Mouse (Mus musculus) G1E (cell line): ENCODE measurements around the gene Myh8. TPM values are rescaled to one million over a fixed set of nuclear protein-coding genes. Genes with fewer than 3 reads are reported as not detected.

Source experiments
- ATAC-seq: 2 replicates; pipeline ENCODE4 v1.8.0; 2016; ENCODE audit warnings: mild to moderate bottlenecking; ENCODE audit not compliant: insufficient number of reproducible peaks, poor library complexity, low FRiP score, severe bottlenecking; ENCODE audit errors: extremely low read depth
- DNase-seq: peaks from one replicate; pipeline ENCODE4 v3.0.0; 2012; ENCODE audit warnings: low spot score
- H3K27me3 ChIP-seq: 2 replicates; pipeline ENCODE4 v1.6.1; 2012; ENCODE audit warnings: mild to moderate bottlenecking, low read length, inconsistent platforms; ENCODE audit not compliant: insufficient read depth
- H3K36me3 ChIP-seq: replicated peaks from 2 replicates; pipeline ENCODE3; 2012; ENCODE audit warnings: mild to moderate bottlenecking, inconsistent platforms
- H3K4me1 ChIP-seq: 2 replicates; pipeline ENCODE4 v1.6.1; 2012; ENCODE audit warnings: low read depth, low read length, inconsistent platforms, mixed read lengths; ENCODE audit not compliant: insufficient read depth
- H3K4me3 ChIP-seq: 2 replicates; pipeline ENCODE4 v1.5.1; 2012; ENCODE audit warnings: low read depth, mild to moderate bottlenecking, inconsistent platforms, low read length, moderate library complexity, mixed read lengths
- H3K9me3 ChIP-seq: replicated peaks from 2 replicates; pipeline ENCODE4 v1.6.1; 2012; ENCODE audit warnings: inconsistent platforms
- CTCF ChIP-seq: IDR thresholded peaks from 2 replicates; pipeline ENCODE4 v1.5.1; 2012; ENCODE audit warnings: low read depth, low read length, inconsistent platforms, mixed read lengths
- GATA1 ChIP-seq: IDR thresholded peaks from 2 replicates; pipeline ENCODE4 v1.6.1; 2012; ENCODE audit warnings: borderline replicate concordance, low read length, inconsistent platforms, mixed read lengths
- GATA2 ChIP-seq: IDR thresholded peaks from 2 replicates; pipeline ENCODE4 v1.6.1; 2012; ENCODE audit warnings: low read depth, low read length, inconsistent platforms, borderline replicate concordance
- POLR2AphosphoS5 ChIP-seq: IDR thresholded peaks from 2 replicates; pipeline ENCODE4 v1.6.1; 2012; ENCODE audit warnings: low read depth, low read length, inconsistent platforms; ENCODE audit not compliant: insufficient replicate concordance
- TAL1 ChIP-seq: conservative IDR thresholded peaks from 2 replicates; pipeline ENCODE4 v1.6.1; 2012; ENCODE audit warnings: low read depth, low read length, inconsistent platforms, mixed read lengths
- polyA plus RNA-seq: library from polyadenylated mRNA; stranded (reverse); fragments of >175 nt; gene quantifications from 2 replicates; pipeline ENCODE4 v1.2.3, GENCODE M21; 2012
- total RNA-seq, 2 experiments: library from RNA; stranded (forward) in 1 of 2; stranded (reverse) in 1 of 2; fragments of 200-1000 nt in 1 of 2; fragments of >200 nt in 1 of 2; fragmentation: Nextera tagmentation in 1 of 2; gene quantifications; 2 replicates each; pipeline ENCODE4 v1.2.3; 2014 to 2017

The Myh8 gene
- total and polyA plus RNA-seq, 3 experiments = 0.22 TPM; not detected in 2

- H3K4me3 ChIP-seq = no peak within 1 kb of the TSS
- no peaks in the 10 kb centered on the region for H3K27me3 ChIP-seq
- no peak for ATAC-seq
- TF ChIP-seq TAL1 (no peak), POLR2AphosphoS5 (no peak), CTCF (no peak), GATA2 (no peak), GATA1 (no peak)
- no peaks in the 10 kb centered on the region for H3K36me3 ChIP-seq
- H3K9me3 ChIP-seq = peaks cover 41% of the 10 kb centered on the region
- H3K4me1 ChIP-seq = no peaks in the 10 kb centered on the region
- DNase-seq = no peak
These were observed 39.3 kb upstream of the Myh8 start, which contains the start of gene Myh4 for GRCm38 (mm10) chr11:67237481-67238079. Gene Myh4, plus strand, starts transcription at chr11:67238029.

DNA sequence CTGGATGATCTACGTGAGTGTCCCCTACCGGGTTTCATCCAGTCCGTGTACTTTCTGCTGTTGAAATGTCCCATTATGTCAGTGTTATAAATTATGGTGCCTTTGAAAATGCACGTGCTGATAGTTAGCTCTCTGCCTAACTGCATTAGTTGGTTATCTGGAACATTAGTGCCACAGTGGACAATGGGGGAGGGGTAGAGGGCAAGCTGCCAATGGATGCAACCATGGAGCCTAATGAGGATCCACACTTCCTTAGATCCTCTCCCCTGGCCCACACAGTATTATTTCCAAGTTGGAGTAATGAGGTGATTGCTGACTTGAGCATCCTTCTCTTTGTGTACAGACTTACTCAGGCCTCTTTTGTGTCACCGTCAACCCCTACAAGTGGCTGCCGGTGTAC lies 35.9 kb upstream of the Myh8 start:
- Histone ChIP-seq H3K27me3 (no peaks in the 10 kb centered on the region), H3K4me3 (no peak overlapping the region), H3K9me3 (peaks cover 52% of the 10 kb centered on the region), H3K4me1 (no peaks in the 10 kb centered on the region), H3K36me3 (no peaks in the 10 kb centered on the region)
- ATAC-seq (no peak), DNase-seq (no peak)
- no peak for TF ChIP-seq TAL1
- TF ChIP-seq CTCF = no peak
- TF ChIP-seq GATA1 = no peak
- no peak for TF ChIP-seq POLR2AphosphoS5
- no peak for TF ChIP-seq GATA2

DNA sequence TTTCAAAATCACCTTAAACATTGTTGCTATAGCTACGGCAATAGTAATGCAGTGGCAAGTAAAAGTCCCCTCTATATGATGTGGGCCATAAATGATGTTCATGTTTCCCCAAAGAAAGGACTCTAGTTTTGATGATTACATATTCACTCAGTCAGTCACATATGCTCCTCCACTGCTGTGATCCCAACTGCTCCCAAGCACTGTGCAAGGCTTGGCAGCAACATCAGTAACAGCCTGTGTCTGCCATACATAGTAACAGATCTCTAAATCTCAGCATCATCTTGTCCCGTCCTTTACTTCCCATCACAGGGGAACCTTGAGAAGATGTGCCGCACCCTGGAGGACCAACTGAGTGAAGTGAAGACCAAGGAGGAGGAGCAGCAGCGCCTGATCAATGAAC lies 23.2 kb upstream of the Myh8 start:
- Histone ChIP-seq H3K27me3 (no peaks in the 10 kb centered on the region), H3K4me1 (no peaks in the 10 kb centered on the region), H3K9me3 (peaks cover 43% of the 10 kb centered on the region), H3K36me3 (no peaks in the 10 kb centered on the region), H3K4me3 (no peak overlapping the region)
- TF ChIP-seq GATA1 (no peak), POLR2AphosphoS5 (no peak), TAL1 (no peak), GATA2 (no peak), CTCF (no peak)
- DNase-seq = no peak
- no peak for ATAC-seq

GRCm38 (mm10) chr11:67257048-67257447 lies 19.9 kb upstream of the Myh8 start:
- Histone ChIP-seq H3K36me3 (no peaks in the 10 kb centered on the region), H3K4me1 (no peaks in the 10 kb centered on the region), H3K27me3 (no peaks in the 10 kb centered on the region), H3K4me3 (no peak overlapping the region), H3K9me3 (peaks cover 47% of the 10 kb centered on the region)
- ATAC-seq (no peak), DNase-seq (no peak)
- TF ChIP-seq GATA1 = no peak
- TF ChIP-seq POLR2AphosphoS5 = no peak
- TF ChIP-seq GATA2 = no peak
- TF ChIP-seq CTCF = no peak
- no peak for TF ChIP-seq TAL1

GRCm38 (mm10) chr11:67260956-67261355 lies 16.0 kb upstream of the Myh8 start:
- no peak for ATAC-seq
- H3K27me3 ChIP-seq = no peaks in the 10 kb centered on the region
- DNase-seq = no peak
- TF ChIP-seq TAL1 (no peak), CTCF (no peak), POLR2AphosphoS5 (no peak), GATA1 (no peak), GATA2 (no peak)
- no peak overlapping the region for H3K4me3 ChIP-seq
- H3K9me3 ChIP-seq = peaks cover 32% of the 10 kb centered on the region
- no peaks in the 10 kb centered on the region for H3K4me1 ChIP-seq
- H3K36me3 ChIP-seq = no peaks in the 10 kb centered on the region

DNA sequence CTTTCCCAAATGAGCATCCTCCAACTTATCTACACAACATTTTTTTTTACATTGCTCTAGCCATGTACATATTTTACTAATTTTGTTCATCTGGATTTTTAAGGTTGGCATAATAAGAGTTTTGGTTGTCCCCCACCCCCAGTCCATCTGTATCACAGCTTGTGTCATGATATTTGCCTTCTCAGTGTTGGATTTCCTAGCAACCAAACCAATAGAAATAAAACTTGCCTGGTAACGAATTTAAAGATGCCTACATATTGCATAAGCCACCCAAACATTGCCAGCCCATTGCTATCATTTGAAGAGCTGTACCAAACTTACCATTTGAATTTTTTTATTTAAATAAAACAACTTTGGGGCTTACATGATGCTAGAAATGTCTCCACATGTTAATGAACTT lies 16.5 kb downstream of the Myh8 start:
- H3K9me3 ChIP-seq = peaks cover 50% of the 10 kb centered on the region

More for the DNA sequence above, 16.5 kb downstream of the Myh8 start:
- no peak for DNase-seq
- no peak for ATAC-seq
- no peaks in the 10 kb centered on the region for H3K36me3 ChIP-seq
- no peaks in the 10 kb centered on the region for H3K27me3 ChIP-seq
- no peak for TF ChIP-seq GATA1
- TF ChIP-seq TAL1 = no peak
- TF ChIP-seq GATA2 = no peak
- TF ChIP-seq CTCF = no peak
- no peaks in the 10 kb centered on the region for H3K4me1 ChIP-seq
- H3K4me3 ChIP-seq = no peak overlapping the region
